Mouse (Mus musculus) ES-Bruce4 (cell line): ENCODE measurements around the gene Ipo7.

Source experiments
- CTCF ChIP-seq: IDR thresholded peaks from one replicate; pipeline ENCODE4 v1.8.1; 2011; ENCODE audit warnings: low read depth, low read length
- POLR2A ChIP-seq: IDR thresholded peaks from one replicate; pipeline ENCODE4 v1.8.1; 2011; ENCODE audit warnings: low read length; ENCODE audit not compliant: insufficient read depth

DNA sequence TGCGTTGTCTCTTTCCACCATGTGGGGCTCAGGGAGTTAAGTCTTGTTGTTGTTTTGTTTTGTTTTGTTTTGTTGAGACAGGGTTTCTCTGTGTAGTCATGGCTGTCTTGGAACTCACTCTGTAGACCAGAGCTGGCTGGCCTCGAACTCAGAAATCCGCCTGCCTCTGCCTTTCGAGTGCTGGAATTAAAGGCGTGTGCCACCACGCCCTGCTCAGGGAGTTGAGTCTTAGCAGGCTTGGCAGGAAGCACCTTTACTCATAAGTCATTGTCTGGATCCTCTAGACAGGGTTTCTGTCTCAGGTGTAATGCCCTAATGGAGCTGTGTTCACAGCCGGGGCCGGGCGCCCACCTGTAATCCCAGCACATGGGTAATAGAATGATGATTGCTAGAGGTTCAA, 45.7 kb downstream of the Ipo7 start:
- TF ChIP-seq POLR2A, result no peak
- no peak for TF ChIP-seq CTCF
